Mouse (Mus musculus): ENCODE measurements around the gene Batf3. TPM values are rescaled to one million over a fixed set of nuclear protein-coding genes. Genes with fewer than 3 reads are reported as not detected.

Gene Batf3
- total and polyA plus RNA-seq, 2 experiments from 2014 or later = 1.3 TPM; not detected in 1

DNA sequence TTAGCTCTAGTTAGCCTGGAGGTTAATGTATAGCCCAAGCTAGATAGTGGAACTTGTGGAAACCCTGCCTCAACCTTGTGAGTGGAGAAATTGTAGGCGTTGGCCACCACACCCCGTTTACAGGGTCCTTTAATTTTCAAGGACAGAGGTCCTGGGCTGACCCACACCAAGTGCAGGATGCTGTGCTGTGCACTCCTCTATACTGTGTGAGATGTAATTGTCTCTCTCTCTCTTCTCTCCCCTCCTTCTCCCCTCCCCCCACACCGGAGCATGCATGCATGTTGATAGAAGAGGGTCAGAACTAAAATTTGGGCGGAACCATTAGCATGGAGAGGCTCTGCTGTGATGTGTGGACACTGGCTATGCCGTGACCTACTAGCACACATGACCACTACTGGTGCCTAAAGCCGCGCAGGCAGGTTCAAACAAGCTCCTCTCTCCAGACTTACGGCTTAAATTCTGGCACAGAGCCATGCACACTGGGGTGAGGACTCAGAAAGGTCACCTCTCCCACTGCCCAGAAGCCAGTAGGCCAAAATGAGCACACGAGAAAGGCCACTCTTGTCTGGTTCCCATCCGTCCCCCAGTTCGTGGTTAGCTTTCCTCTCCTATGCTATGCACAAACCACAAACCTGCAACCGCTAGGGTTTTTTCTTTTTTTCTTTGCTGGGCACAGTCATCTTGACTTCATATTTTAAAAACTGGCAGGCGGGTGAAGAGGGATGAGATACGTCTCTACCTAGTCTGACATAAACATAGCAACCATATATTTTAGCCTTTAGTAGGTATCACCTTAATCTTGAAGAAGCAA, 571 bp upstream of the Batf3 start:
- Histone ChIP-seq H3K4me2 (ENCODE audit: low read depth, low read length) (peak overlapping the region; percentile 96), H3K27me3 (ENCODE audit: control insufficient read depth, insufficient read depth, low read length) (peaks cover 20% of the 10 kb centered on the region), H3K36me3 (replicated peaks; ENCODE audit: control insufficient read depth, insufficient read depth, low read length) (no peaks in the 10 kb centered on the region), H3K4me3 (ENCODE audit: low read depth, low read length) (peak overlapping the region; percentile 58; the same call in 1 of the 2 replicates), H3K4me1 (ENCODE audit: control insufficient read depth, insufficient read depth) (0 out of 2 replicates have a peak, but pooled peaks cover 3% of the 10 kb centered on the region), H3K27ac (ENCODE audit: low read depth) (no peak overlapping the region), H3K9ac (replicated peaks; ENCODE audit: low read depth, low read length) (no peak overlapping the region), H3K9me3 (replicated peaks; ENCODE audit: control insufficient read depth, low read length) (no peaks in the 10 kb centered on the region)
- ATAC-seq (ENCODE audit: insufficient read depth, low read depth) = no peak
- 50% methylated on average over 14 of the region's 14 CpGs for WGBS
- no peak for DNase-seq (ENCODE audit: low spot score)
- TF ChIP-seq EP300 (IDR thresholded peaks at IDR 0.05; ENCODE audit: low read depth) = no peak
- TF ChIP-seq CTCF (IDR thresholded peaks at IDR 0.05; ENCODE audit: low read depth) = no peak

DNA sequence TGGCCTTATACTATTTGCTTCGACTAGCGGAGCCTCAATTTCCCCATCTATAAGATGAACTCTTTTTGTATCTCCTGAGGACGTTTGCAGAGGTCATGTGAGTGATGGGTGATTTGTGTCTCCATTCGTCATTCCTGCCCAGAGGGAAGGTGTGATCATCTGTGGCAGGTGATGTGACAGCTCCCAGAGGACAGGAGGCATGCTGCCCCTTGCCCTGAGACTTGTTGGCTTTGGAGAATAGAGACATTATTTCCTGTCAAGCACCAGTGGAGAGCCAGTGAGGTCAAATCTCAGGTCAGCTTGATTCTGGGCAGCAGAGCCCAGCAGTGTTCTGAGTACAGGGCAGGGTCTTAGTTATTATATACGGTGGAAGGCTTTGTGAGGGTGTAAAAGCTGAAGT, 1.5 kb downstream of the Batf3 start:
- no peak for TF ChIP-seq CTCF (IDR thresholded peaks at IDR 0.05; ENCODE audit: low read depth)
- no peak for TF ChIP-seq EP300 (IDR thresholded peaks at IDR 0.05; ENCODE audit: low read depth)
- Histone ChIP-seq H3K4me3 (ENCODE audit: low read depth, low read length) (no peak overlapping the region), H3K9me3 (replicated peaks; ENCODE audit: control insufficient read depth, low read length) (no peaks in the 10 kb centered on the region), H3K27ac (ENCODE audit: low read depth) (no peak overlapping the region), H3K9ac (replicated peaks; ENCODE audit: low read depth, low read length) (no peak overlapping the region), H3K4me2 (ENCODE audit: low read depth, low read length) (no peak overlapping the region; the same call in 1 of the 2 replicates), H3K4me1 (ENCODE audit: control insufficient read depth, insufficient read depth) (0 out of 2 replicates have a peak, but pooled peaks cover 3% of the 10 kb centered on the region), H3K36me3 (replicated peaks; ENCODE audit: control insufficient read depth, insufficient read depth, low read length) (no peaks in the 10 kb centered on the region), H3K27me3 (ENCODE audit: control insufficient read depth, insufficient read depth, low read length) (peaks cover 20% of the 10 kb centered on the region)
- DNase-seq (ENCODE audit: low spot score) (no peak), ATAC-seq (ENCODE audit: insufficient read depth, low read depth) (no peak)
- 50% methylated on average over 5 of the region's 5 CpGs for WGBS

DNA sequence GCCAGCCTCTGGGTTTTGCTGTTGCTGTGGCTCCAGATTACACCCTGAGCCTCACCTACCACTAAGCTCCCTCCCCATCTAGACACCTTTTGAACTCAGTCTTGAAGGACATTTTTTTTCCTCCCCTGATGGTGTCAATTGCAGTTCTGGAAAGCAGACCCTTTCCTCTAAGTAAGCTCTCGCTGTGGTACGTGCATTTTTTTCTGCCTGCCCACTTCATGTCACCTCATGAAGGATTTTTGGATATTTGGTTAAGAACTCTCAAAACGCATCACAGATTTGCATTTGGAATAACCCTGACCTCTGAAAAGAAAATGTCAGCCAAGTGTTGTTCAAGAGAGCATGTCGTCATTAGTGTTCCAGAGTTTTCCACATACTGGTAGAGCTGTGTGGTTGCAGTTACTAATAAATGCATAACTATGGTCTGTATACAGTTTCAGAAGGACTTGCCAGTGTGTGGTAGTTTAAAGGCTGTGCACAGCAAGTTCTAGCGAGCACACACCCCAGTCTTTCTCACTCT, 2.2 kb downstream of the Batf3 start:
- TF ChIP-seq EP300 (IDR thresholded peaks at IDR 0.05; ENCODE audit: low read depth) = no peak
- no peak for TF ChIP-seq CTCF (IDR thresholded peaks at IDR 0.05; ENCODE audit: low read depth)
- H3K9ac ChIP-seq (replicated peaks; ENCODE audit: low read depth, low read length) = no peak overlapping the region
- 75% methylated on average over 5 of the region's 5 CpGs for WGBS
- ATAC-seq (ENCODE audit: insufficient read depth, low read depth) (no peak), DNase-seq (ENCODE audit: low spot score) (no peak)
- peaks cover 20% of the 10 kb centered on the region for H3K27me3 ChIP-seq (ENCODE audit: control insufficient read depth, insufficient read depth, low read length)
- no peak overlapping the region for H3K27ac ChIP-seq (ENCODE audit: low read depth)
- 0 out of 2 replicates have a peak, but pooled peaks cover 3% of the 10 kb centered on the region for H3K4me1 ChIP-seq (ENCODE audit: control insufficient read depth, insufficient read depth)
- H3K4me3 ChIP-seq (ENCODE audit: low read depth, low read length) = no peak overlapping the region
- H3K4me2 ChIP-seq (ENCODE audit: low read depth, low read length) = no peak overlapping the region
- H3K9me3 ChIP-seq (replicated peaks; ENCODE audit: control insufficient read depth, low read length) = no peaks in the 10 kb centered on the region
- H3K36me3 ChIP-seq (replicated peaks; ENCODE audit: control insufficient read depth, insufficient read depth, low read length) = no peaks in the 10 kb centered on the region

DNA sequence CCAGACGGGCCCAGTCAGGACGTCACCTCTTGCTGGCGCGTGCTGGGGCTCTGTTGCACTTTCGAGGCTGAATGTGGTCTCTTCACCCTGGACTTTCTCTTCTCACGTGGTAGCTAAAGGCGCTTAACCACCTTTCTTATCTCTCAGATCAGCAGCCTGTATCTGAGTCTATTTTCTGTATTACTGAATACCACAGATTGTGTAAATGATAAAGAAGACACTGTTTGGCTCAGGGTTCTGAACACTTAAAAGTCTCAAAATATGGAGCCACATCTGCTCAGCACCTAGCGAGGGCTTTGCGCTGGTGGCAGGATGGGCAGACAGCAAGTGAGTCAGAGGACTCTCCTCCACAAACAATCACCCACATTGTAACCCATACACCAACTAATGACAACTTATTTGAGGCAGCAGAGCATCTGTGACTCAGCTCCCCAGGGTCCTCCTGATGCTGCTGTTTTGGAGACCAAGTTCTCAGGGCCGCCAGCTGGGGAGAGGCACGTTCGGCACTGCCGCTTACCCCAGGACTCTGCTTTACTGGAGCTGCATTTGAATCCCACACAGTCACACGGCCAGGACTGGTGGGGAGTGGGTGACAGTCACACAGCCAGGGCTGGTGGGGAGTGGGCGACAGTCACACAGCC, 5.2 kb downstream of the Batf3 start:
- DNase-seq (ENCODE audit: low spot score) = no peak
- WGBS = 79% methylated on average over 15 of the region's 15 CpGs

DNA sequence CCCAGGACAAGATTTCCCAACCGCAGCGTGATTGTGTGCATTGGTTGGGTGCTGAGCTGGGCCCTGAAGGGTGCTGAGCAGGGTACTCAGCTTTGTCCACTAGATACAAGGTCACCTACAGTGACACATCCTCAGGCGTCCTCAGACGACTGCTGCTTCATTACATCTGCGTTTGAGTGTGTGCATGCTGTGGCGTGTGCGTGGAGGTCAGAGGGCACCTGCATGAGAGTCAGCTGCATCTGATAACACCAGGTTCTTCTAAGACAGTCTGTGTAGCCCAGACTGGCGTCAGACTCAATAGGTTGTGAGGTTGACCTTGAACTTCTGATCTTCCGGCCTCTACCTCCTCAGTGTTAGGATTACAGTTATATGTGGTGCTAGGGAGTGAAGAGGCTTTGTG, 7.6 kb downstream of the Batf3 start:
- H3K36me3 ChIP-seq (replicated peaks; ENCODE audit: control insufficient read depth, insufficient read depth, low read length) = no peaks in the 10 kb centered on the region
- TF ChIP-seq CTCF (IDR thresholded peaks at IDR 0.05; ENCODE audit: low read depth) = no peak
- no peak for TF ChIP-seq EP300 (IDR thresholded peaks at IDR 0.05; ENCODE audit: low read depth)
- H3K9me3 ChIP-seq (replicated peaks; ENCODE audit: control insufficient read depth, low read length) = no peaks in the 10 kb centered on the region
- ATAC-seq (ENCODE audit: insufficient read depth, low read depth) = no peak
- no peak overlapping the region for H3K4me2 ChIP-seq (ENCODE audit: low read depth, low read length)
- no peak overlapping the region for H3K4me3 ChIP-seq (ENCODE audit: low read depth, low read length)
- WGBS = 80% methylated on average over 9 of the region's 9 CpGs
- no peak for DNase-seq (ENCODE audit: low spot score)
- H3K27ac ChIP-seq (ENCODE audit: low read depth) = no peak overlapping the region
- H3K9ac ChIP-seq (replicated peaks; ENCODE audit: low read depth, low read length) = no peak overlapping the region
- H3K4me1 ChIP-seq (ENCODE audit: control insufficient read depth, insufficient read depth) = no peaks in the 10 kb centered on the region
- H3K27me3 ChIP-seq (ENCODE audit: control insufficient read depth, insufficient read depth, low read length) = no peaks in the 10 kb centered on the region

More for the DNA sequence above, 5.2 kb downstream of the Batf3 start:
- Histone ChIP-seq H3K4me1 (ENCODE audit: control insufficient read depth, insufficient read depth) (0 out of 2 replicates have a peak, but pooled peaks cover 3% of the 10 kb centered on the region), H3K9ac (replicated peaks; ENCODE audit: low read depth, low read length) (no peak overlapping the region), H3K9me3 (replicated peaks; ENCODE audit: control insufficient read depth, low read length) (no peaks in the 10 kb centered on the region), H3K36me3 (replicated peaks; ENCODE audit: control insufficient read depth, insufficient read depth, low read length) (no peaks in the 10 kb centered on the region), H3K27me3 (ENCODE audit: control insufficient read depth, insufficient read depth, low read length) (peaks cover 17% of the 10 kb centered on the region), H3K4me2 (ENCODE audit: low read depth, low read length) (no peak overlapping the region), H3K27ac (ENCODE audit: low read depth) (no peak overlapping the region), H3K4me3 (ENCODE audit: low read depth, low read length) (no peak overlapping the region)
- TF ChIP-seq CTCF (IDR thresholded peaks at IDR 0.05; ENCODE audit: low read depth) (no peak), EP300 (IDR thresholded peaks at IDR 0.05; ENCODE audit: low read depth) (no peak)
- ATAC-seq (ENCODE audit: insufficient read depth, low read depth) = no peak
